Mouse (Mus musculus) heart, adult 2 months (tissue): ENCODE results near the gene Gmppb. TPM values are rescaled to one million over a fixed set of nuclear protein-coding genes. Genes with fewer than 3 reads are reported as not detected.

Source experiments
- DNase-seq, 2 experiments: peaks; one replicate each; pipeline ENCODE4 v3.0.0; 2021
- H3K27ac ChIP-seq: fragments of 200-600 bp; 2 replicates; pipeline ENCODE4 v1.8.1; 2022
- H3K27me3 ChIP-seq: fragments of 200-500 bp; 2 replicates; pipeline ENCODE4 v1.6.1; 2012; ENCODE audit warnings: mild to moderate bottlenecking, low read length, inconsistent platforms, mixed read lengths; ENCODE audit not compliant: control insufficient read depth, insufficient read depth
- H3K36me3 ChIP-seq: fragments of 200-500 bp; 2 replicates; pipeline ENCODE4 v1.6.1; 2012; ENCODE audit warnings: low read length, inconsistent platforms; ENCODE audit not compliant: control insufficient read depth, insufficient read depth
- H3K4me1 ChIP-seq: fragments of 200-500 bp; 2 replicates; pipeline ENCODE4 v1.6.1; 2011; ENCODE audit warnings: low read length; ENCODE audit not compliant: control insufficient read depth, insufficient read depth
- H3K4me3 ChIP-seq: fragments of 200-600 bp; 2 replicates; pipeline ENCODE4 v1.8.1; 2022
- H3K79me2 ChIP-seq: fragments of 200-500 bp; replicated peaks from 2 replicates; pipeline ENCODE4 v1.6.1; 2012; ENCODE audit warnings: mild to moderate bottlenecking, inconsistent platforms, low read length, moderate library complexity, mixed read lengths; ENCODE audit not compliant: control insufficient read depth, insufficient read depth
- H3K9ac ChIP-seq: fragments of 200-500 bp; 2 replicates; pipeline ENCODE4 v1.6.1; 2012; ENCODE audit warnings: low read depth, mild to moderate bottlenecking, control low read depth, inconsistent platforms, low read length, mixed read lengths
- CTCF ChIP-seq: fragments of 200-600 bp; IDR thresholded peaks from 2 replicates; pipeline ENCODE4 v1.8.1; 2022; ENCODE audit warnings: antibody characterized with exemption, mild to moderate bottlenecking, moderate library complexity
- EP300 ChIP-seq: fragments of 200-500 bp; IDR thresholded peaks from 2 replicates; pipeline ENCODE4 v1.6.1; 2011; ENCODE audit warnings: low read depth, low read length, control low read depth; ENCODE audit not compliant: insufficient read depth
- POLR2A ChIP-seq: fragments of 200-500 bp; IDR thresholded peaks from 2 replicates; pipeline ENCODE4 v1.6.1; 2011; ENCODE audit warnings: mild to moderate bottlenecking, low read depth, low read length, control low read depth; ENCODE audit not compliant: insufficient read depth
- WGBS: fragments of 180-500 bp; shearing (Covaris S2); methylation state at CpG from one replicate; pipeline ENCODE4 v1.1.7; 2018; 5-methylcytosine and 5-hydroxymethylcytosine counted together
- intact Hi-C: fragments of 180-260 bp; cut with DNase I; formaldehyde crosslinking; loops from one replicate; pipeline ENCODE4 v1.15.1; 2025
- polyA plus RNA-seq: library from polyadenylated mRNA; depleted of rRNA; stranded (reverse); fragments of >200 nt; gene quantifications from 2 replicates; pipeline ENCODE4 v1.2.3, GENCODE M21; 2012
- total RNA-seq, 2 experiments: library from RNA; stranded (reverse); gene quantifications; 2 replicates each; pipeline ENCODE4 v1.2.3; 2021

Gmppb gene
- total and polyA plus RNA-seq, 3 experiments, result 9.6 to 10.2 (median 10.1) TPM

DNA sequence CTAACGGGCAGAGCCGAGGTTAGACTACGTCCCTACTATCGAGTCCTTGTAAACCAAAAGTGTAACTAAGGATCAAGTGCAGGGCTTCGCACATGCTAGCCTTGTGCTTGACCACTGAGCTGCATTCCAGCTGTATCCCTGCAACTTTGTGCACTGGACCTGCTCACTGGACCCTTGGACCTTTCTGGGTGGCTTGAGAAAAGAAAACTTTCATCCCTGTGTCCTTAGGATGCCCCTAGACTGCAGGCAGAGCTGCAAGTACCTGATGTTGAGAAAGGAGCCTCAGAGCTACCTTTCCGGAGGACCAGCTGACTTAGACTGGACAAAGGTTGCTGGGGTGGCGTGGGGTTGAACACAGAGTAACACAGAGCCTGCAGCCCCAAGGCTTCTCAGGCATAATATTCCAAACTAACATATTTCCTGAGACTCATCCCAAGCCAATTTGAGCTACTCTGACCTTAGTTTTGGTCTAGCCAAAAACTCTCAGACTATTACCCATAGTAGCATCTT lies 41.6 kb downstream of the Gmppb start:
- intact Hi-C loops, result no loop called here
- Histone ChIP-seq H3K4me3 (no peak overlapping the region), H3K9ac (no peak overlapping the region), H3K36me3 (no peaks in the 10 kb centered on the region), H3K4me1 (peaks cover 3% of the 10 kb centered on the region), H3K79me2 (no peaks in the 10 kb centered on the region), H3K27ac (no peak overlapping the region), H3K27me3 (no peaks in the 10 kb centered on the region)
- DNase-seq, result no peak
- TF ChIP-seq POLR2A (no peak), CTCF (no peak), EP300 (no peak)
- 96% methylated on average over 7 of the region's 7 CpGs for WGBS

DNA sequence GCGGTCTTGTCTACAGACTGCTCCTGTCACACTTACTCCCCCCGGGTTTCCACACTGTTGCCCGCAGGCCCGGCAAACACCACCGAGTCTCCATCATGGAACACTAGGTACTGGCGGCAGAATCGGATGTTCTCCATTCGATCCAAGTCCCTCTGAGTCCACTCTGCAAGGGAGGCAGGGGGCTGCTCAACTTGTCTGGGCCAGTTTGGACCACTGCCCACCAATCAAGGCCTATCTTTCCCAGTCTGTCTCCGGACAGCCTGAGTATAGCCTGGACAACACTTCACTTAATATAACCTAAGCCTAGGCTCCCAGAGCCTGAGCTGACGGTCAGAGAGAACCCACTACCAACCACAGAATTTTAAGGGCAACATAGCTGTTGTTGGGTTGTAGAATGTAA lies 44.5 kb downstream of the Gmppb start:
- peaks cover 3% of the 10 kb centered on the region for H3K4me1 ChIP-seq
- no peak for DNase-seq
- TF ChIP-seq POLR2A, result no peak
- TF ChIP-seq CTCF, result no peak
- no peak for TF ChIP-seq EP300
- H3K79me2 ChIP-seq, result no peaks in the 10 kb centered on the region
- H3K4me3 ChIP-seq, result peak overlapping the region; percentile 83
- H3K9ac ChIP-seq, result 0 out of 2 replicates have a peak overlapping the region, but pooled peaks have one; percentile 3
- WGBS, result 66% methylated on average over 10 of the region's 10 CpGs
- intact Hi-C loops, result no loop called here
- H3K27me3 ChIP-seq, result no peaks in the 10 kb centered on the region
- H3K27ac ChIP-seq, result no peak overlapping the region
- no peaks in the 10 kb centered on the region for H3K36me3 ChIP-seq

DNA sequence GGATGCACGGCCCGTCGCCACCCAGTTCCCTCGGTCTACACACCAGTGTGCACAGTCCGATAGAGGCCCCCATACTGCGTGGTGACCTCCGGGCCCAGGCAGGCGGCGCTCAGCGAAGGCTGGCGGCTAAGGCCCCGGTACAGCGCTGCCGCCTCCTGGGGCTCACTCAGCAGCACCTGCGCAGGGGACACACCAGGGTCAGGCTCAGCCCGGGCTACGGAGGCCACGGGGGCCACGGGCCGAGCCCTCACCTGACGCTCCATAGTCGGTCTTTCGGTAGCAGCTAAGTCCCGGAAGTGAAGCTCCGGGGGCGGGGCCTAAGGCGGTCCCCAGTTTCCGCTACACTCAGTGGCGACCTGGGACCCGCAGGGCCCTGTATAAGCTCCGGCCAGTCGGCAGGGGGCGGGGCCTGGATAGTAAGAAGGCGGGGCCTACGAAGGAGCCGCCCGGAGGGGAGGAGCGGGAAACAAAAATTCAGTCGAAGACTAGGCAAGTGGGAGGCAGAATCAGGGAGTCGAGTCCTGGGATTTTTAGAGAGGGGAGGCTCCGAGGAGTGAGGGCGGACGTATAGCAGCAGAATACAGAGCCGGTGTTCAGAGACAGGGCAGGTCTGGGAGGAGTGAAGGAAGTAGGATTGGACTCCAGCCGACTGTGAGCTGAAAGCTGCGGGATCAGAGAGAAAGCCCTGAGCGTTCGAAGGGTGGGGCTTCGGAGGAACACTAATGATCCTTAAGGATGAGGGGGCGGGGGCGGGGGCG lies 45.3 kb downstream of the Gmppb start, which contains the start of gene Apeh:
Gene Apeh, minus strand, starts transcription at position 423 of the 758 bp plus-strand sequence.
- H3K27ac ChIP-seq, result peak within 1 kb of the TSS; percentile 67
- intact Hi-C loops, result no loop called here
- DNase-seq, result peak; percentile 96
- 2% methylated on average over 52 of the region's 52 CpGs for WGBS
- peak within 1 kb of the TSS; percentile 83 for H3K4me3 ChIP-seq
- no peaks in the 10 kb centered on the region for H3K79me2 ChIP-seq
- H3K4me1 ChIP-seq, result peaks cover 3% of the 10 kb centered on the region
- H3K27me3 ChIP-seq, result no peaks in the 10 kb centered on the region
- TF ChIP-seq CTCF (peak; percentile 39), POLR2A (peak; percentile 55), EP300 (no peak)
- peak within 1 kb of the TSS; percentile 85 for H3K9ac ChIP-seq
- no peaks in the 10 kb centered on the region for H3K36me3 ChIP-seq

- no peaks in the 10 kb centered on the region for H3K36me3 ChIP-seq
- peak in 1 of 2 experiments; percentile 56 for DNase-seq
- peaks cover 3% of the 10 kb centered on the region for H3K4me1 ChIP-seq
- H3K4me3 ChIP-seq, result peak overlapping the region; percentile 83
- no peaks in the 10 kb centered on the region for H3K79me2 ChIP-seq
- H3K27ac ChIP-seq, result peak overlapping the region; percentile 67
- TF ChIP-seq POLR2A (no peak), EP300 (no peak), CTCF (no peak)
- H3K27me3 ChIP-seq, result no peaks in the 10 kb centered on the region
- peak overlapping the region; percentile 36 for H3K9ac ChIP-seq
- intact Hi-C loops, result loop anchor here (1.0 kb wide), 4 partner anchors 41 to 189 kb away; no protein-coding TSS in a partner anchor
- WGBS, result under 1% methylated on average over 16 of the region's 16 CpGs
Measured at GRCm38 (mm10) chr9:108094998-108095411, 46.0 kb downstream of the Gmppb start.

DNA sequence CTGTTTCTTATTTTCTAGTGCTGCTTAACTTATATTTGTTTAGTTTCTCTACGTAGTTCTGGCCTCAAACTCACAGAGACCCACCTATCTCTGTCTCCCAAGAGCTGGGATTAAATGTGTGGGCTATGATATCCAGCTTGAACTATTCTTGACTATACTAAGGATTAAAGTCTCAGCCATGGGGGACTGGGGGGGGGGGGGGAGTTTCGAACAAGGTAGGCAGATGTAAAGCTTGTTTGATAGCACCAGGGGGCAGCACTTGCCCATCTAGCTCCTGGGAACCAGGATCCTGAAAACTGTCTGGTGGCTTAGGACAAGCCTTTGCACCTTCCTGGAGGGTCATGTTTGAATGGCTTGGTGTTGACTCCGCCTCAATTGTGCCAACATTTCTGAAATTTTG lies 46.5 kb downstream of the Gmppb start:
- 10% methylated on average over 3 of the region's 3 CpGs for WGBS
- intact Hi-C loops, result loop anchor here (1.0 kb wide), 4 partner anchors 41 to 189 kb away; no protein-coding TSS in a partner anchor
- no peak for TF ChIP-seq POLR2A
- TF ChIP-seq CTCF, result peak; percentile 82
- peak; percentile 79; the same call in 1 of the 2 replicates for TF ChIP-seq EP300
- peaks cover 3% of the 10 kb centered on the region for H3K4me1 ChIP-seq
- H3K4me3 ChIP-seq, result peak overlapping the region; percentile 83
- no peak overlapping the region for H3K9ac ChIP-seq
- no peaks in the 10 kb centered on the region for H3K36me3 ChIP-seq
- DNase-seq, result peak; percentile 64
- H3K27me3 ChIP-seq, result no peaks in the 10 kb centered on the region
- H3K27ac ChIP-seq, result no peak overlapping the region
- no peaks in the 10 kb centered on the region for H3K79me2 ChIP-seq
